Mouse (Mus musculus) limb, embryonic 15.5 days (tissue): ENCODE data around the gene Gm29609. TPM values are rescaled to one million over a fixed set of nuclear protein-coding genes. Genes with fewer than 3 reads are reported as not detected.

Source experiments
- ATAC-seq: fragments of 200-750 bp; cut with Nextera tagmentation; 2 replicates; pipeline ENCODE4 v1.8.0; 2017; ENCODE audit warnings: low read depth, moderate TSS enrichment; ENCODE audit not compliant: insufficient number of reproducible peaks, low FRiP score, low TSS enrichment
- H3K27ac ChIP-seq: fragments of 300-500 bp; sonication (generic); 2 replicates; pipeline ENCODE4 v1.5.1; 2015; ENCODE audit warnings: moderate library complexity, mild to moderate bottlenecking, inconsistent platforms
- H3K27me3 ChIP-seq: fragments of 300-500 bp; sonication (generic); 2 replicates; pipeline ENCODE4 v1.6.1; 2015; ENCODE audit warnings: inconsistent platforms
- H3K36me3 ChIP-seq: fragments of 300-500 bp; sonication (generic); 2 replicates; pipeline ENCODE4 v1.6.1; 2015; ENCODE audit warnings: inconsistent platforms
- H3K4me1 ChIP-seq: fragments of 300-500 bp; sonication (generic); 2 replicates; pipeline ENCODE4 v1.6.1; 2015; ENCODE audit warnings: inconsistent platforms
- H3K4me2 ChIP-seq: fragments of 300-500 bp; sonication (generic); 2 replicates; pipeline ENCODE4 v1.6.1; 2015; ENCODE audit warnings: mild to moderate bottlenecking, inconsistent platforms
- H3K4me3 ChIP-seq: fragments of 300-500 bp; sonication (generic); 2 replicates; pipeline ENCODE4 v1.5.1; 2015; ENCODE audit warnings: mild to moderate bottlenecking, inconsistent platforms
- H3K9ac ChIP-seq: fragments of 300-500 bp; sonication (generic); 2 replicates; pipeline ENCODE4 v1.6.1; 2015; ENCODE audit warnings: inconsistent platforms
- H3K9me3 ChIP-seq: fragments of 300-500 bp; sonication (generic); 2 replicates; pipeline ENCODE4 v1.6.1; 2016; ENCODE audit warnings: inconsistent platforms
- WGBS: fragments of 180-500 bp; shearing (Covaris S2); methylation state at CpG from one replicate; pipeline ENCODE4 v1.1.7; 2015; 5-methylcytosine and 5-hydroxymethylcytosine counted together
- polyA plus RNA-seq: library from polyadenylated mRNA; unstranded; fragments of >200 nt; fragmentation: Nextera tagmentation; extraction: Ambion mirVana; gene quantifications from 2 replicates; pipeline ENCODE4 v1.2.1, GENCODE M21; 2015

The Gm29609 gene
- polyA plus RNA-seq, 1 experiment from 2014 or later: 1.2 TPM

- WGBS: 40% methylated on average over 5 of the region's 5 CpGs
- ATAC-seq: no peak
Measured at GRCm38 (mm10) chr5:31126050-31126449, 53.7 kb downstream of the Gm29609 start.

DNA sequence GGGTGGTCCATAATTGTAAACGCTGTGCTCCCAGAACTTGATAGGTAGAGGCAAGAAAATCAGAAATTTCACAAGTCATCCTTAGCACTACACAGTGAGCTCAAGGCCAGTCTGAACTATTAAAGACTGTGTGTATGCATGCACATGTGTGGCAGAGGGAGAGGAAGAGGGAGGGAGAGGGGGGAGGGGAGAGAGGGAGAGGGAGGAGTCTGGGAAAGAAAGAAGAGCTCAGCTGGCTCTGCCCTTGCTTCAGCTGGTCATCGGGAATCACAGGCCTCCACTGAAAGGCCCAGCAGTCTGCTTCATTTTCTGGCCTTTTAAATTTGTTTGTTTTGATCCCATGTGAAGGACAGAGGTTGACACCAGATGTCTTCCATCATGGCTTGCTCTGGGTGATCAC, 56.2 kb downstream of the Gm29609 start:
- H3K4me2 ChIP-seq: no peak overlapping the region
- H3K4me1 ChIP-seq: no peaks in the 10 kb centered on the region
- H3K27me3 ChIP-seq: no peaks in the 10 kb centered on the region
- no peaks in the 10 kb centered on the region for H3K36me3 ChIP-seq
- H3K9me3 ChIP-seq: no peaks in the 10 kb centered on the region
- 39% methylated on average over 2 of the region's 2 CpGs for WGBS
- H3K4me3 ChIP-seq: no peak overlapping the region
- H3K9ac ChIP-seq: no peak overlapping the region
- H3K27ac ChIP-seq: no peak overlapping the region
- no peak for ATAC-seq

More at GRCm38 (mm10) chr5:31126050-31126449, 53.7 kb downstream of the Gm29609 start:
- H3K4me1 ChIP-seq: no peaks in the 10 kb centered on the region
- no peak overlapping the region for H3K27ac ChIP-seq
- H3K4me2 ChIP-seq: no peak overlapping the region
- H3K9me3 ChIP-seq: no peaks in the 10 kb centered on the region
- no peak overlapping the region for H3K9ac ChIP-seq
- no peak overlapping the region for H3K4me3 ChIP-seq
- no peaks in the 10 kb centered on the region; the same call in 1 of the 2 replicates for H3K27me3 ChIP-seq
- no peaks in the 10 kb centered on the region for H3K36me3 ChIP-seq

GRCm38 (mm10) chr5:31121111-31121510, 58.6 kb downstream of the Gm29609 start:
- Histone ChIP-seq H3K36me3 (no peaks in the 10 kb centered on the region), H3K4me1 (no peaks in the 10 kb centered on the region), H3K27me3 (peaks cover 8% of the 10 kb centered on the region), H3K9ac (no peak overlapping the region), H3K4me2 (no peak overlapping the region), H3K4me3 (no peak overlapping the region), H3K27ac (no peak overlapping the region), H3K9me3 (no peaks in the 10 kb centered on the region)
- ATAC-seq: no peak
- 73% methylated on average over 8 of the region's 8 CpGs for WGBS

- no peak overlapping the region for H3K9ac ChIP-seq
- H3K36me3 ChIP-seq: no peaks in the 10 kb centered on the region
- H3K4me3 ChIP-seq: no peak overlapping the region
- H3K27ac ChIP-seq: no peak overlapping the region
- ATAC-seq: no peak
- peaks cover 8% of the 10 kb centered on the region for H3K27me3 ChIP-seq
- no peak overlapping the region for H3K4me2 ChIP-seq
- 16% methylated on average over 10 of the region's 10 CpGs for WGBS
- H3K9me3 ChIP-seq: no peaks in the 10 kb centered on the region
- no peaks in the 10 kb centered on the region for H3K4me1 ChIP-seq
Measured at GRCm38 (mm10) chr5:31116912-31117311, 62.8 kb downstream of the Gm29609 start.

DNA sequence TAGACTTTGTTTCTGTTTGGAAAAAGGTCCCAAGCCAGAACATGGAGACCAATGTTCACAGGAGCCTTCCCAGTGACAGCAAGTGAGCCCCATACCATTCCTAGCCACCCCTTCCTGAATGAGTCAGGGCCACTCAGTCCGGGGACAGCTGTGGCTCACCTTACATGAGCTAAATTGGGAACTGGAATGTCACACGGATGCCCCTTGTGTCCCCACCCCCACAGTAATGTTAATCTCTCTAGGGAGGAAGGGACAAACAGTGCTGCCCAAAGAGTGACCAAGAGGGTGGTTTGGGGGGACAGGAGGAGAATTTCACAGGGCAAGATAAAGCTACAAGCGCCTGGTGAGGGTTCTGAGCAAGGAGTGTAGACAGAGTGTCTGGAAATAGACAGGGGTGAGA, 63.4 kb downstream of the Gm29609 start, which contains the start of gene Trim54:
TSS of gene Trim54 (plus strand) at position 359 of the 400 bp plus-strand sequence.
- WGBS: 33% methylated on average over 3 of the region's 3 CpGs
- H3K4me2 ChIP-seq: no peak within 1 kb of the TSS
- H3K9me3 ChIP-seq: no peaks in the 10 kb centered on the region
- ATAC-seq: 0 out of 2 replicates have a peak, but pooled peaks have one; percentile 48
- peaks cover 8% of the 10 kb centered on the region for H3K27me3 ChIP-seq
- H3K4me1 ChIP-seq: no peaks in the 10 kb centered on the region
- no peaks in the 10 kb centered on the region for H3K36me3 ChIP-seq
- H3K4me3 ChIP-seq: no peak within 1 kb of the TSS
- H3K27ac ChIP-seq: no peak within 1 kb of the TSS
- H3K9ac ChIP-seq: no peak within 1 kb of the TSS

DNA sequence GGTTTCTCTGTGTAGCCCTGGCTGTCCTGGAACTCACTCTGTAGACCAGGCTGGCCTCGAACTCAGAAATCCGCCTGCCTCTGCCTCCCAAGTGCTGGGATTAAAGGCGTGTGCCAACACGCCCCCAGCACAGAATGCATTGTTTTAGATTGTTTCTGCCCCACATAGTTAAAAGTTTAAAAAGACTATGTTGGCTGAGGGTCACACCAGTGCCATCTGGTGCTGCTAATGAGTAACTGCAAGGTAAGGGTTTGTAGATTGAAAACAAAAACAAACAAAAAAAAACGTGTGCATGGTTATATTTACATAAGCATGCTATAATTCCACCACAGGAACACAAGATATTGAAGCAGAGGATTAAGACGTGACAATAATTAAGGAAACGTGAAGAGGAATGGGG, 68.9 kb downstream of the Gm29609 start:
- no peaks in the 10 kb centered on the region for H3K4me1 ChIP-seq
- no peaks in the 10 kb centered on the region for H3K36me3 ChIP-seq
- no peaks in the 10 kb centered on the region for H3K9me3 ChIP-seq
- no peak for ATAC-seq
- H3K4me3 ChIP-seq: no peak overlapping the region
- H3K4me2 ChIP-seq: no peak overlapping the region
- no peak overlapping the region for H3K27ac ChIP-seq
- WGBS: 36% methylated on average over 7 of the region's 7 CpGs
- H3K27me3 ChIP-seq: no peaks in the 10 kb centered on the region
- no peak overlapping the region for H3K9ac ChIP-seq

- Histone ChIP-seq H3K9ac (no peak within 1 kb of the TSS), H3K4me1 (no peaks in the 10 kb centered on the region), H3K4me3 (no peak within 1 kb of the TSS), H3K36me3 (no peaks in the 10 kb centered on the region), H3K4me2 (no peak within 1 kb of the TSS), H3K27me3 (peaks cover 9% of the 10 kb centered on the region; the same call in 1 of the 2 replicates), H3K9me3 (no peaks in the 10 kb centered on the region), H3K27ac (no peak within 1 kb of the TSS)
- no peak for ATAC-seq
- 89% methylated on average over 18 of the region's 18 CpGs for WGBS
Measured at GRCm38 (mm10) chr5:31108000-31108490, 71.7 kb downstream of the Gm29609 start, which contains the start of gene Slc30a3. TSS of gene Slc30a3 (minus strand) at chr5:31108237.

DNA sequence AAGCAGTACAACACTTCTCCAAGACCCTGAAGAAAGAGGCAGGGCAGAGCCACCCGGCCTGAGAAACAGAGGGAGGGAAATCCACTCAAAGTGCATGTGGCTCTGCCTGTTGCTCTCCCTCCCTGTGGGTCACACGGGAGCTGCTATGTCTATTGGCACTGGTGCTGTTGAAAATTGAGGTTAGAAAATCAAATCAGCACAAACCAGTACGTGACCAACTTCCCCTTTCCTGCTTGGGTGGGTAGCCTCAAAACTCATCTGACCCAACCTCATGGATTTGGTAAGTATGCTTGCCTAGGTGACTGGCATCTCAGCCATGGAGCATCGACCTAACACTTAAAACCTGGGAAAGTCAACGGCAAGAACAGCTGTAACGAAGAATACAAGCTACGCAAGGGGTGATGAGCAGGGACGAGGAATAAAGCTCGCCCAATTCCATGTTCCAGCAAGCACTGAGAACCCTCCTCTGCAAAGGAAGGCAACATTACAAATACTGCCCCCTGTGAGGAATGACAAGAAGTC, 73.8 kb downstream of the Gm29609 start, which contains the start of gene Dnajc5g:
TSS of gene Dnajc5g (plus strand) at position 472 of the 522 bp plus-strand sequence.
- Histone ChIP-seq H3K36me3 (no peaks in the 10 kb centered on the region), H3K27ac (no peak within 1 kb of the TSS), H3K4me3 (no peak within 1 kb of the TSS), H3K27me3 (peaks cover 9% of the 10 kb centered on the region; the same call in 1 of the 2 replicates), H3K9me3 (no peaks in the 10 kb centered on the region), H3K9ac (no peak within 1 kb of the TSS), H3K4me1 (no peaks in the 10 kb centered on the region), H3K4me2 (no peak within 1 kb of the TSS)
- ATAC-seq: no peak
- 85% methylated on average over 9 of the region's 9 CpGs for WGBS

DNA sequence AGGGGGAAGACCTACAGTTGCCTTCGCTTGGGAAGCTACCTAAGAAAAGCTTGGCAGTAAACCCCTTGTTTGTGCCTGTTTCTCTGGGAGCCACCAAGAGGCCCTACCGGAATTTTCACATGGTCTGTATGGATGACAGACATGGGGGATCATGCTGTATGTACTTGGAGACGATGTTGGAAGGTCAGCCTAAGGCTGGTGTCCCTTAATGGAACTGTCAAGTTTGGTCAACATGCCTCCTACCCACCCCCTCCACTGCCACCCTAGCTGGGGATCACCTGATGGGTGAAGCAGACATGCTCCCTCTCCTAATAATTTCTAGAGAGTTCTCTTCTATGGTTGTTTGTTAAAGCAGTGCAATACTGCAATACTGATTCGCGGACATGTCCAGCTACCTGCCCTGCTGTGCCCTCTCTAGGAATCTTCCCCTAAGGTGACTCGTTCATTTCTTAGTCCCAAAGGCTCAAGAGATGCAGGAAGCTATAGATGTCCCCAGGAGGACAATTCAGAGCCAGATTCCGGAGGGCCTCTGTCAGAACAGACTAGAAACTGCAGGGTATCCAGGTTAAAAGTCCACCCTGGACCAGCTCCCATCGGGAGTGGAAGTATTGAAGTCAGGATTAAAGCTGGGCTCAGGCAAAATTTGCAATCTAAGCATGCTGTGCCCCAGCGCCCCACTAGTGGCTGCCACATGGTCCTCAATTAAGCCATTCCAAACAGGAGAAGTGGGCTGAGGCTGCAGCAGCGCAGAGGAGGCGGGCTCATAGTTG, 83.8 kb downstream of the Gm29609 start:
- Histone ChIP-seq H3K36me3 (no peaks in the 10 kb centered on the region), H3K4me3 (peak overlapping the region; percentile 28; the same call in 1 of the 2 replicates), H3K9me3 (no peaks in the 10 kb centered on the region), H3K27ac (no peak overlapping the region), H3K27me3 (peaks cover 81% of the 10 kb centered on the region), H3K4me2 (peak overlapping the region; percentile 84), H3K9ac (no peak overlapping the region), H3K4me1 (peaks cover 38% of the 10 kb centered on the region)
- 21% methylated on average over 11 of the region's 11 CpGs for WGBS
- no peak for ATAC-seq

GRCm38 (mm10) chr5:31094799-31095691, 84.7 kb downstream of the Gm29609 start:
- ATAC-seq: no peak
- peak overlapping the region; percentile 28 for H3K4me3 ChIP-seq
- no peaks in the 10 kb centered on the region for H3K36me3 ChIP-seq
- H3K27me3 ChIP-seq: peaks cover 90% of the 10 kb centered on the region
- H3K4me2 ChIP-seq: peak overlapping the region; percentile 84
- no peak overlapping the region for H3K9ac ChIP-seq
- H3K27ac ChIP-seq: no peak overlapping the region
- under 1% methylated on average over 59 of the region's 59 CpGs for WGBS
- H3K4me1 ChIP-seq: peaks cover 38% of the 10 kb centered on the region
- no peaks in the 10 kb centered on the region for H3K9me3 ChIP-seq
